Mouse (Mus musculus): ENCODE data around the gene Mier2.

DNA sequence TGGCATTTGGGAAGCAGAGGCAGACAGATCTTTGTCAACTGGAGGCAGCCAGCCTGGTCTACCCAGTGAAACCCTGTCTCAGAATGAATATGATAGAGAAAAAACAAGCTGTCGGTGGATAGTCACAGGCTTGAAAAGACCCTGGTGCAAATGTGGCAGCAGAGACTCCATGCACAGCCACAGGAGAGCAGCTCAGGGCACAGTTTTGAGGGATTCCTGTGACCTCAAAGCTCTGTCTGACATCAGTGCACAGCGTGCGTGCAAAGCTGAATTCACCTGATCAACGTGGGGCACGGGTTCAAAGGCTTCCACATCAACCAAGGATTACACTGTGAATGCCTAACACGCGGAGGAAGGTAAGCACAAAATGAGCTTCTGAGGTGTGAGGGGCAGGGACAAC lies 25.4 kb upstream of the Mier2 start:
- TF ChIP-seq CTCF (IDR thresholded peaks at IDR 0.05), result no peak
- TF ChIP-seq POLR2A (IDR thresholded peaks at IDR 0.05; ENCODE audit: insufficient read depth, low read depth, low read length), result no peak
- TF ChIP-seq EP300 (IDR thresholded peaks at IDR 0.05; ENCODE audit: insufficient read depth, low read depth, low read length), result no peak
